Mouse (Mus musculus): ENCODE measurements around the gene Prr36.

GRCm38 (mm10) chr8:4201321-4201720 lies 15.9 kb downstream of the Prr36 start:
- TF ChIP-seq CTCF (IDR thresholded peaks at IDR 0.05; ENCODE audit: control insufficient read depth, insufficient read depth, insufficient read length) (no peak), MAX (IDR thresholded peaks at IDR 0.05) (no peak), MYOD1 (IDR thresholded peaks at IDR 0.05; ENCODE audit: control insufficient read depth, insufficient read length, low read depth) (no peak), MYOG (IDR thresholded peaks at IDR 0.05; ENCODE audit: control insufficient read depth, extremely low read depth, insufficient read length) (no peak), USF1 (IDR thresholded peaks at IDR 0.05; ENCODE audit: low read depth) (no peak), CEBPB (IDR thresholded peaks at IDR 0.05; ENCODE audit: low read depth) (no peak), FOSL1 (IDR thresholded peaks at IDR 0.05; ENCODE audit: insufficient read depth, low read length, poor library complexity, severe bottlenecking) (no peak)

Measured in C2C12 (cell line).